Mouse (Mus musculus) adrenal gland, postnatal 36 days (tissue): Measurements from ENCODE around the gene Ndufs8. TPM values are rescaled to one million over a fixed set of nuclear protein-coding genes. Genes with fewer than 3 reads are reported as not detected.
"Not testable (repeated sequence)": the region's sequence is repeated elsewhere in the genome, so short reads cannot be mapped to it uniquely, and the experiment has no call there.

Experiments used
- DNase-seq, 2 experiments: peaks; one replicate each; pipeline ENCODE4 v3.0.0; 2021; ENCODE audit warnings: mixed read lengths in 1 of 2
- long read RNA-seq, 2 experiments: library from polyadenylated mRNA; stranded (forward); transcript quantifications; one replicate each; pipeline ENCODE4 v2.0.0; 2021; ENCODE audit warnings: borderline sequencing depth in 2 of 2
- total RNA-seq, 2 experiments: library from RNA; stranded (reverse); gene quantifications; 2 replicates each; pipeline ENCODE4 v1.2.3; 2021

Ndufs8 gene
- 100 to 1,000 TPM; 331 to 356 TPM for total RNA-seq
- long read RNA-seq, experiment 1, transcript Ndufs8-203 (7 exons, 977 nt) = minor isoform, 6 of 624 reads
- long read RNA-seq, experiment 1, transcript Ndufs8-205 (7 exons, 780 nt) = major isoform, 421 of 624 reads
- long read RNA-seq, experiment 1, transcript Ndufs8-201 (7 exons, 983 nt) = minor isoform, 93 of 624 reads
- long read RNA-seq, experiment 1, partial matches to known transcripts = 84 of 624 reads
- long read RNA-seq, experiment 1, other reads (novel, unspliced or antisense) = 16 of 624 reads
- long read RNA-seq, experiment 2, transcript Ndufs8-205 (7 exons, 780 nt) = major isoform, 199 of 280 reads
- long read RNA-seq, experiment 2, transcript Ndufs8-201 (7 exons, 983 nt) = minor isoform, 54 of 280 reads
- long read RNA-seq, experiment 2, partial matches to known transcripts = 14 of 280 reads
- long read RNA-seq, experiment 2, other reads (novel, unspliced or antisense) = 6 of 280 reads

- peak; percentile 92 for DNase-seq
Measured at GRCm38 (mm10) chr19:3912337-3913204, at the start of gene Ndufs8. Gene Ndufs8 (minus strand): TSS chr19:3912774.

DNA sequence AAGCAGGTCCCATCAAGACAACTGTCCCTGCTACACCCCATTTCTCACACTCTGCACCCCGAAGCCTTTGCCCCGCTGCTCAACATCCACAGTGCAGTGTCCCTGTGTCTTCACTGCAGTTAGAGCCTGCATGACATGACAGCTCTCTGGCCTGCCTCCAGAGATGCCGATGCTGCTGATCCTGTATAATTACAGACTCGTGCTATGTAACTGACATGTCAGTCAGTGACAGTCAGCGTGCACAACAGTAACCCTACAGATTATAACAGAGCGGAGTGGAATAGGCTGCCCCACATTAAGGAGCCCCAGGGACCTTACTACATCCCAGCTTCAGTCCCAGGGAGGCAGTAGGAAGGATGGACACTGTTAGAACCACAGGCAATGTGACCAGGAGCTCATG lies 49.2 kb upstream of the Ndufs8 start:
- DNase-seq = not testable (repeated sequence)

- DNase-seq = no peak
Measured at GRCm38 (mm10) chr19:3960211-3960610, 47.6 kb upstream of the Ndufs8 start.

DNA sequence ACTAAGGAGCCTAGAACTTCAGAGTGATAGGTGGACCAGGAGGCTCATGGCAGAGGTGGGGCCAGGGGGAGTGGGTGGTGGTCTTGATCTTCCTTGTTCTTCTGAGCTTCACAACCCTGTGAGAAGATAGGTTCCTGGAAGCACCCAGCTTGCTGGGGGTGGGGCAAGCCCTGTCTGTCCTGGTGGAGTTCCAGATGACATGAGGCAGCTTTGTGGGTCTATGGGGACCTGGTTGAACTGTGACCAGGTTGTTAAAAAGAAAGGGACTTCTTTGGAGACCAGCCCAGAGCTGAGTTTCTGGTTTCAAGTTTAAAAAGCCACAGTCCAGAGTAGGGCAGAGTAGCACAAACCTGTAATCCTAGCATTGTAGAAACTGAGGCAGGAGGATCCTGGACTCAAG lies 46.5 kb upstream of the Ndufs8 start:
- no peak for DNase-seq

DNA sequence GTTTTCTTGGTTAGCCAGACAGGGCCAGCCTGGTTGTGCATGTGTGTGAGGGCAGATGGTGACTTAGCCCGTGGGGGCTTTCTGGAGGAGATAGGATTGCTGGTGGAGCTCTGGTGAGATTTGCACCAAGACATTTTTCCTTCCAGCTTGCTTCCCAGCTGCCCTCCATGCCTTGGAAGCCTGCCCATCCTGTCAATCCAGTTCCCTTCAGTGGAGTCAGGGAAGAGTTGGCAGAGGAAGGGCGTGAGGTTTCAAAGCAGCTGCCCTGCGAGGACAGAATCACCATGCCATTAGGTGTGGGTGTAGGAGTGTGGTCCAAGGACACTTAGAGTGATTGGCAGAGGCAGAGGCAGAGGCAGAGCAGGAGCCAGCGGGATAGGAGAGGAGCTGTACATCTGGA lies 45.9 kb upstream of the Ndufs8 start, which contains the start of gene Aldh3b3:
Gene Aldh3b3 (plus strand): TSS at position 176 of the 400 bp plus-strand sequence.
- DNase-seq = no peak

DNA sequence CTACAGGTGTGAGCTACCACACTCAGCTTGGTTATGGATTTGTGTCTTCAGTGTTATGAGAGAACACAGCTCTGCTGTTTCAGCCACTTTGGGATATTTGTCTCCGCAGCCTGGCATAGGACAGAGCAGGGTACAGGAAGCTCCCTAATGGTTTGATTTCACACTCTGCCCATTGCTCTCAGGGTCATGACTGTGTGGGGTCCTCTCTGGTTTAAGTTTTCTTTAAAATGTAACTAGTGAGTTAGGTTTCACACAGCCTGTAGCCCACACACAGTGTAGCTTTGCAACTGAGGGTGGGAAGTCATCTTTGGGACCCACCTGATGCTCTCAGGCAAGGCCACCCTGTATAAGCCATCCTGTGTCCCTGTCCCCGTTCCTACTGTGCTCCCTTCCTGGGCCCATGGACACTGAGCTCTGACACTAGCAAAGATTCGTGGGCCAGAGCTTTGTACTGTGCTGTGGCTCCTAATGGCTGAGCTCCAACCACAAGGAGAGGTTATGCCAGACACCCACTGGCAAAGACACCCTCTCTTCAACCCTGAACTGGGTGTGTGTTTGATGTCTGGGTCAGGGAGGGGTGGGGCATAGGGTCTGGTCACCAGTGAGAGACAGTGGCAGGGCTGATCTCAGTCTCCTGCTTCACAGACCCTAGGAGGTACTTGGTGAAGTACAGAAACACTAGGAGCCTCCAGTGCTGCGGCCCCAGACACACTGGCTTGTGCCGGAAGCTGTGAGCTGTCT lies 44.9 kb upstream of the Ndufs8 start:
- DNase-seq = not testable (repeated sequence)

DNA sequence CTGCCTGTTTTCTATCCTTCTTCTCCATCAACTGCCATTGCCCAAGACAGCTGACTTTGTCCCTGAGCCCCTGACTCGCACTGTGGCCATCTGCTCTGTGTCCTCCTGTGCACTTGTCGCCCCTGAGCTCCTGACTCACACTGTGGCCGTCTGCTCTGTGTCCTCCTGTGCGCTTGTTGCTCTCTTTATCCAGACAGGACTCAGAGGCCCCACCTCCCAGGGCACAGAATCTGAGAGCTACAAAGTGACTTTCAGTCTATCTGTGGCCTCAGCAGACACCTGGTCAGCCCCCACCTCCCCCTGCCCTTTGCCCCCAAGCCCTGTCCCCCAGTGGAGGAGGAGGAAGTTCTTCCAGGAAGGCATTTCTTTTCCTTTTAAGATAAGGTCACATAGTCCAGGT lies 43.2 kb upstream of the Ndufs8 start:
- peak in 1 of 2 experiments; percentile 36 for DNase-seq

DNA sequence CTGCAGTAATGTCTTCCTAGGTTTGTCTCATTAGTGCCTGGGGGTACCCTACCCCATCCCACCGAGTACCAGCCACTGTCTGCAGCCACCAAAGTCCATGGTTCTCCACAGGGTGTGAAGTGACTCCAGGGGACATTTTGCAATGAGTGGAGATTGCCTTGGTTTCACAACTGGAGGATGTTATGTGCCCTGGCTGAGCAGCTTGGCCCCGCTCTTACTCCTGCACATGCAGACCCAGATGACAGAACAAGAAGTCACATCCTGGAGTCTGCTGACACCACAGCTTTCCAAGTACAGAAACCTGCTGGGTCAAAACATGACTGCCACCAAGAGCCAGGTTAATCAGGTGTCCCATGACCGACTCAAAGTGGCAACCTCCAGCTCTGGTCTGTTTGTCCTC lies 42.5 kb upstream of the Ndufs8 start:
- DNase-seq = peak in 1 of 2 experiments; percentile 12

GRCm38 (mm10) chr19:3952099-3952498 lies 39.5 kb upstream of the Ndufs8 start:
- DNase-seq = no peak

GRCm38 (mm10) chr19:3951461-3951860 lies 38.9 kb upstream of the Ndufs8 start:
- no peak for DNase-seq

DNA sequence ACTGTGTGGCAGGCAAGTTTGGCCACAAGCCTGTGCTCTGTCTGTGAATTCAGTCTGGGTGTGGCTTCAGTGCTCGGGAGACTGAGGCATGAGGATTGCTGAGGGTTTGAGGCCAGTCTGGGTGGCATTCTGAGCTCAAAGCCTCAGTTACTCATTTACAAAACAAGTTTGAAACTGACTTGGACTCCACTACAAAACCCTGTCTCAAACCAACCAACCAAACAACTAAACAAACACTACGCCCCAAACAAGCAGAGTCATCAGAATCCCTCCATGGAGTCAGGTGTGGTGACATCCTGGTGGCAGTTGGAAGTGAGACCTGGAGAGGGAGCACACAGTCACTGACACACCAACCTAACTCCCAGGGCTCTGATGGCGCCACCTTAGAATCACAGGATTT lies 37.8 kb upstream of the Ndufs8 start:
- DNase-seq = no peak

GRCm38 (mm10) chr19:3948546-3948945 lies 36.0 kb upstream of the Ndufs8 start:
- no peak for DNase-seq

DNA sequence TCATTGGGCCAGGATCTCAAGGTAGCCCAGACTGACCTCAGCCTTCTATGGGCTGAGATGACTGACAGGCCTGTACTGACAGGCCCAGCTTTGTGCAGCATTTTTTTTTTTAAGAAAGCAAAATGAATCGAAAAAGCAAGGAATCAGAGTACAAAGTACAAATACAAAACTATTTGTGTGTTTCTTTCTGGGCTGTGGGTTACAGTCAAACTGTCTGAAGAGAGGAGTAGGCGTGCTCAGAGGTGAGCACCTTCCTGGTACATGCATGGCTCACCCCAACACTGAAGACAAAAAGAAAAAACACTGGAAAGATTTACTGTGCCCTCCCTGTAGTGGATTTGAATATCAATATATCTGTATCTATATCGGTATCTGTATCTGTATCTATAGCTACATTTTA lies 35.2 kb upstream of the Ndufs8 start:
- DNase-seq = no peak

DNA sequence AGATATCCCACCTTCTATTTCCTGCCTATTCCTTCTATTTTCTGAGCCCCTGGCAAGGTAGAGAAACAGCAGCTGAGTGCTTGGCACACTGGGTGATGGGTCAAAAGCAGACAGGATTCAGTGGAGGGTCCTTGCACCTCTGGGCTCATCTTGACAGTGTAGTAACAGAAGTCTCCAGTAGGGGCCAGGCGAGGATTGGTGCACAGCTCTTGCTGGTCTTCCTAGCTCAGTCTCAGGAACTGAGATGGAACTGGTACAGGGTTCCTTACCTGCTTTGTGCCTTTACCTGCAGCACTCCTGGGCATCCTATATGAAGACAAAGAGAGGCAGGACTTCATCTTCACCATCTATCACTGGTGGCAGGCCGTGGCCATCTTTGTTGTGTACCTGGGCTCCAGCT lies 34.1 kb upstream of the Ndufs8 start:
- DNase-seq = peak; percentile 67 to 76

DNA sequence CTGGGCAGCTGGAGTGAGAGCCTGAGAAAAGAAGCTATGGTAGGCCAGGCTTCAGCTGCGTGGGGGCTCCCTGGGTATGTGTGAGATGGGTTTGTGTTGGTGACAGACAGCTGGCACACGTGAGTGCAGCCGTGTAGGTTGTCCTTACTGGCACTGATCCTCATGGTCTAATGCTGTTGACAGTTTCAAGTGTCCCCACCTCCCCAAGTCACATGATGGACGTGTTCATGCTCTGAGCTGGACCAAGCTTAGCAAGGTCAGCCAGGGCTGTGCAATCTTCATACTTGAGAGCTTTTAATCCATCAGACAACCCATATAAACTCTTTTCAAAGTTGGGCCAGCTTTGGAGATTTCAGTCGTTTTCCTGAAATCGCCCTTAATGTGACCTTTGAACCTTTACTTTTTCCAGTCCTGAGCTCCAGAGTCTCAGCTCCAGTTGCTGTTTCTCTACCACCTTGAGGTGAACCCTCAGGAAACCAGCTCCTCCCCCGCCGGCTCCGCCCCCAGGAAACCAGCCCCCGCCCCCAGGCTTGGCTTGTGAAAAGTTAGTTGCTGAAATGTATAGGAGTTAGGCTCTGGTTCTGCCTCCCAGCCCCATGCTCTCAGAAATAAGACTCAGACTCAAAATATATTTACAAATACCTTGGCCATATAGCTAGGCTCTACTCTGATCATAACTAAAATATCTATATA lies 33.4 kb upstream of the Ndufs8 start:
- DNase-seq = peak; percentile 49 to 53

DNA sequence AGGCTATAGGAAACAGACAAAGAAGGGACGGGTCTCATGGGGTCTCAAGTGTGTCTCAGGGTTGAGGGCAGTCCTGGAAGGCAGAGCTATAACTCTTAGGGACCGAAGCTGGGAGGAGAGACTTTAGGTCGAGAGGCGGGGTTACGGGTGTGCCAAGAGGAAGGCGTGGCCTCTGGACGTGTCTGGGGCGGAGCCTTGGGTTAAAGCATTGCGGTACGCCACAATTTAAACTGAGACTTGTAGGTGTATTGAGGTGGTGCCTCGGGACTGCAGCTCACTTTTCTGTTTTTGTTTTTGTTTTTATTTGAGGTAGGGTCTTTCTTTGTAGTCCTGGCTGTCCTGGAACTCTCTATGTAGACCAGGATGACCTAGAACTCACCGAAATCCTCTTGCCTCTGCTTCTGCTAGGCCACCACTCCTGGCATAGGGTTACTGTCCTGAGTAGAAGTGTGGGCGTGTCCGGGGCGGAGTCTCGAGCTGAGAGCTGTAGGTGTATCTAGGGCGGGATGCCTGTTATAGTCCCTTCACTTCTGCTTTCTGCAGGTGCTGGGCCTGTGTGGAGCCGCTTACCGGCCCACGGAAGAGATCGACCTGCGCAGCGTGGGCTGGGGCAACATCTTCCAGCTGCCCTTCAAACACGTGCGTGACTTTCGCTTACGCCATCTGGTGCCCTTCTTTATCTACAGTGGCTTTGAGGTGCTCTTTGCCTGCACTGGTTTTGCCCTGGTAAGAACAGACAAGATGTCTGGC lies 30.6 kb upstream of the Ndufs8 start:
- peak; percentile 60 to 67 for DNase-seq

DNA sequence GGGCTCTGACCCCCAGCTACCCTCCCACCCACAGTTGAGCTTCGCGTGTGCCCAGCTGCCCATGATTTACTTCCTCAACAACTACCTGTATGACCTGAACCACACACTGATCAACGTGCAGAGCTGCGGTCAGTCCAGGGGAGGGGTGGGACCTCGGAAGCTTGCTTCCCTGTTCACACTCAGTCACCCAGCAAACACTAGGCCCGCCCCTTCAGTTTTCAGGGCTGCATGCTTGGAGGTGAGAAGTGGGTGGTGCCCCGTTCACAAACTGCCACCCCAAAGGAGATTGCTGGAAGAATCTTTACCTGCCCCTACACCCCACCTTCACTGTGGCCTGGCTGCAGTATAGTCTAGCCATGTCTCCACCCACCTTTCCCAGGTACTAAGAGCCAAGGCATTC lies 29.7 kb upstream of the Ndufs8 start:
- no peak for DNase-seq

- peak; percentile 75 to 84 for DNase-seq
Measured at GRCm38 (mm10) chr19:3935896-3936850, 23.6 kb upstream of the Ndufs8 start.

DNA sequence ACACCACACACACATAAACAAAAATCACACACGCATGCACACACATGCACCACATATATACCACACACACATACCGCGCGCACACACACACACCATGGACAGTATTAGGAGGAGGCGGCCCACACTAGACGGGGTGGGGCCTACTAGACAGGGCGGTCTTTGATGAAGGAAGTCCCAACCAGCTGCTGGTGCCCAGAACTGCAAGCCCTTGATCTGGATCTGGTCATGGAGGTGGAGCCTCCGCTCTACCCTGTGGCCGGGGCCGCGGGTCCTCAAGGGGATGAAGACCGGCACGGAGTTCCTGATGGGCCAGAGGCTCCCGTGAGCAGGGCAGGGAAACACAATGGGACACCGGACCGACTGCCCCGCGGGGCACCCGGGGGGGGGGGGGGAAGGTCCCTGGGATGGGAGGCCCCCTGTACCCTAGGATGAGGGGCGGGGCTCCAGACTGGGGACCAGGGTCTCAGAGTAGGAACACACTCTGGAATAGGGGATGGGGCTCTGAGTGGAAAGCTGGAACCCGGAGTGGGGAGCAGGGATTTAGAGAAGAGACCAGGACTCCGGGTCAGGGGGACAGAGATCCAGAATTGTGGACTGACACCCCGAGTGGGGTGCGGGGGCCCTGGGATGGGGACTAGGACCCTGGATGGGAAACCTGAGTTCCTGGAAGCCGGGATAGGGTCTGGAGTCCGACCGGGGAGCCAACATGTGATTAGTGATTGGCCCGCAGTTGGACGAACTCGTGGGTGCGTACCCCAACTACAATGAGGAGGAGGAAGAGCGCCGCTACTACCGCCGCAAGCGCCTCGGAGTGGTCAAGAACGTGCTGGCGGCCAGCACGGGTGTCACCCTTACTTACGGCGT lies 22.7 kb upstream of the Ndufs8 start, which contains the start of gene Unc93b1:
Gene Unc93b1 (plus strand): TSS at position 155 of the 864 bp plus-strand sequence.
- DNase-seq = peak; percentile 88
